Mouse (Mus musculus) kidney, postnatal 0 days (tissue): Measurements from ENCODE around the gene Hnrnpul1. TPM values are rescaled to one million over a fixed set of nuclear protein-coding genes. Genes with fewer than 3 reads are reported as not detected.
"Not testable (repeated sequence)": the region's sequence is repeated elsewhere in the genome, so short reads cannot be mapped to it uniquely, and the experiment has no call there.

Experiments used
- ATAC-seq: fragments of 200-750 bp; cut with Nextera tagmentation; replicated peaks from 2 replicates; pipeline ENCODE4 v1.8.0; 2017; ENCODE audit warnings: low read depth, moderate number of reproducible peaks, moderate TSS enrichment, moderate library complexity; ENCODE audit not compliant: low FRiP score
- DNase-seq: peaks from one replicate; pipeline ENCODE4 v3.0.0-alpha.2; 2016; ENCODE audit warnings: low spot score
- H3K27ac ChIP-seq: fragments of 300-500 bp; sonication (generic); 2 replicates; pipeline ENCODE4 v1.5.1; 2014; ENCODE audit warnings: mild to moderate bottlenecking
- H3K27me3 ChIP-seq: fragments of 300-500 bp; sonication (generic); 2 replicates; pipeline ENCODE4 v1.6.1; 2014; ENCODE audit warnings: low read length, mixed read lengths; ENCODE audit not compliant: insufficient read depth
- H3K36me3 ChIP-seq: fragments of 300-500 bp; sonication (generic); 2 replicates; pipeline ENCODE4 v1.6.1; 2014; ENCODE audit warnings: low read length, mixed read lengths; ENCODE audit not compliant: insufficient read depth
- H3K4me1 ChIP-seq: fragments of 300-500 bp; sonication (generic); replicated peaks from 2 replicates; pipeline ENCODE4 v1.6.1; 2014; ENCODE audit warnings: antibody characterized with exemption, low read length, mixed read lengths; ENCODE audit not compliant: insufficient read depth
- H3K4me2 ChIP-seq: fragments of 300-500 bp; sonication (generic); 2 replicates; pipeline ENCODE4 v1.6.1; 2014; ENCODE audit warnings: mild to moderate bottlenecking, low read length, moderate library complexity, mixed read lengths
- H3K4me3 ChIP-seq: fragments of 300-500 bp; sonication (generic); replicated peaks from 2 replicates; pipeline ENCODE4 v1.5.1; 2014; ENCODE audit warnings: low read depth, low read length
- H3K9ac ChIP-seq: fragments of 300-500 bp; sonication (generic); 2 replicates; pipeline ENCODE4 v1.6.1; 2014; ENCODE audit warnings: low read depth, low read length
- H3K9me3 ChIP-seq: fragments of 300-500 bp; sonication (generic); replicated peaks from 2 replicates; pipeline ENCODE4 v1.6.1; 2016; ENCODE audit warnings: low read length, inconsistent platforms, mixed read lengths
- CTCF ChIP-seq: IDR thresholded peaks from 2 replicates; pipeline ENCODE4 v1.5.1; 2016; ENCODE audit warnings: antibody characterized with exemption, low read depth, mild to moderate bottlenecking, moderate library complexity
- WGBS: fragments of 180-500 bp; shearing (Covaris S2); extraction: QIAGEN DNeasy Blood & Tissue Kit; methylation state at CpG from one replicate; pipeline ENCODE4 v1.1.7; 2014; 5-methylcytosine and 5-hydroxymethylcytosine counted together
- polyA plus RNA-seq: library from polyadenylated mRNA; unstranded; fragments of >200 nt; fragmentation: Nextera tagmentation; extraction: Ambion mirVana; gene quantifications from 2 replicates; pipeline ENCODE4 v1.2.1, GENCODE M21; 2015

Gene Hnrnpul1
- polyA plus RNA-seq, 1 experiment from 2014 or later: 56.0 TPM

DNA sequence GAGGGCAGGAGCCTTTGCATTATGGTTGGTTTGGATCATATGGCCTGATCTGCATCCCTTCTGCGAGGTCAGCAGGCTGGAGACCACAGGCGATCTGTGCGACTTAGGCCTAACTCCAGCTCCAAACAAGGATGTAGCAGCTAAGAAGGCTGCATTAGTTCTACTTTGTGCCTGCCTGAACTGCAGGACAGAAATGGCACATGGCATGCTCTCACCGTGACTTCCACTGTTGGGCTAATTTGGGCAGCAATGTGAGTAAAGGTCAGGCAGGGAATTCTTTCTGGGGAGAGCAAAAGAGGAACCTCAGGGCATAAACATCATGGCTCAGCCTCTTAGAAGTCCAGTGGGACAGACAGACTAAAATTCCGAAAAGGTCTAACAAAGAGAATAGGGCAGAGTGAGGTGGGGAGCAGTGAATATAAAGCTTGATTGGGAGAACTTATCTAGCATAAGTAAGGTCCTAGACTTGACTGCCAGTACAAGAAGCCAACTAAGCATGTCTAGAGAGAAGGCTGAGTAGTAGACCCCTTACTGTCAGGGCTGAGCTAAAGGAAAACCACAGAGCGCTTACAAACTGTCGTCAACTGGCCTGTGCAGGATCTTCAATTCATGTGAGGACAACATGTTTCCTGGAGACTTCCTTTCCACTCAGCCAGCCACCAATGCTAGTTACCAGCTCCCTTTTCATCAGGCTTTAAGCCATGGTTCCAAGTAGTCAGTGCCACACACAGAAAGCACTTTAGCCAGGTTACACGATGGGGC lies 23.1 kb downstream of the Hnrnpul1 start:
- Histone ChIP-seq H3K4me1 (no peaks in the 10 kb centered on the region), H3K27me3 (no peaks in the 10 kb centered on the region), H3K36me3 (peaks cover 92% of the 10 kb centered on the region), H3K27ac (no peak overlapping the region), H3K9me3 (no peaks in the 10 kb centered on the region), H3K4me3 (no peak overlapping the region), H3K9ac (no peak overlapping the region), H3K4me2 (no peak overlapping the region)
- TF ChIP-seq CTCF: no peak
- ATAC-seq (no peak), DNase-seq (no peak)
- WGBS: 89% methylated on average over 8 of the region's 8 CpGs

DNA sequence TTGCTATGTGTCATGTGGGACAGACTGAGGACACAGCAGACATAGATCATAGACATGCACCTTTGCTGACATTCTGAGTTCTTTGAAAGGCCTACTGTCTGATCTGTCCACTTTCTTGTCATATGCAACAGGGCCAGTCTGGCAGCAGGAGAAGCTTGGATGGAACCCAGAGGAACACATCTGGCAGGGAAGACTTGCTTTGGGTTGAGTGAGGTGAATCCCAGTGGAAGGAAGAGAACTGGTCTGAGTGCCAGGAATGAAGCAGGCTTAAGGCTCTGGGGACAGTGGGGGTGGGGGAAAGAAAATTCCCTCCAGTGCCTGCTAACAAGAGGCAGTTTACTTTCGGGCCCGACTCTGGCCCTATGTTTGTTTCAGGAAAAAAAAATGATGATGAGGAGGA lies 24.7 kb downstream of the Hnrnpul1 start:
- Histone ChIP-seq H3K9me3 (no peaks in the 10 kb centered on the region), H3K27ac (no peak overlapping the region), H3K9ac (no peak overlapping the region), H3K36me3 (peaks cover 92% of the 10 kb centered on the region), H3K4me3 (no peak overlapping the region), H3K4me1 (no peaks in the 10 kb centered on the region), H3K4me2 (no peak overlapping the region), H3K27me3 (no peaks in the 10 kb centered on the region)
- DNase-seq: no peak
- no peak for TF ChIP-seq CTCF
- 83% methylated on average over 2 of the region's 2 CpGs for WGBS
- no peak for ATAC-seq

GRCm38 (mm10) chr7:25729396-25729795 lies 25.2 kb downstream of the Hnrnpul1 start:
- no peak for TF ChIP-seq CTCF
- no peak overlapping the region for H3K27ac ChIP-seq
- ATAC-seq: no peak
- DNase-seq: no peak
- H3K4me1 ChIP-seq: no peaks in the 10 kb centered on the region
- 43% methylated on average over 2 of the region's 2 CpGs for WGBS
- H3K9me3 ChIP-seq: no peaks in the 10 kb centered on the region
- H3K4me3 ChIP-seq: no peak overlapping the region
- peaks cover 92% of the 10 kb centered on the region for H3K36me3 ChIP-seq
- no peak overlapping the region for H3K9ac ChIP-seq
- H3K27me3 ChIP-seq: no peaks in the 10 kb centered on the region
- no peak overlapping the region for H3K4me2 ChIP-seq

DNA sequence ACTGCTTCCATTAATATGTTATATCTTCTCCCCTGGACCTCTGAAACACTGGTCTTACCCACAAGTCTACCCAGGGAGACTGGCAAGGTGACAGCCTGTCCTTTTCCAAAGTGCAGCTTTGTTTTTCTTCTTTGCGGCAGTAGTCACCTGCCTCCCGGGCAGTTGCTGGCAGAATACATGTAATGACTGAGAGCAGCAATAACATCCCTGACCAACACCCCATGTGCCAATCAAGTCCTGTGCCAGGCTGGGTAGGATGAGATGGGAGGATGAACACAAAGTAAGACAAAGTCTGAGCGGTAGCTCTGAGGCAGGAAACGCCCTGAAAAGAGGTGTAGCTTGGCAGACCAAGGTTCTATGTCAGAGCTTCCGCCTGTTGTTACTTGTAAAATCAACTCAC lies 26.8 kb downstream of the Hnrnpul1 start:
- Histone ChIP-seq H3K4me3 (no peak overlapping the region), H3K4me1 (no peaks in the 10 kb centered on the region), H3K27ac (no peak overlapping the region), H3K9me3 (no peaks in the 10 kb centered on the region), H3K27me3 (no peaks in the 10 kb centered on the region), H3K36me3 (peaks cover 94% of the 10 kb centered on the region), H3K9ac (no peak overlapping the region), H3K4me2 (no peak overlapping the region)
- ATAC-seq (no peak), DNase-seq (no peak)
- 86% methylated on average over 5 of the region's 5 CpGs for WGBS
- no peak for TF ChIP-seq CTCF

GRCm38 (mm10) chr7:25725886-25726285 lies 28.7 kb downstream of the Hnrnpul1 start:
- DNase-seq: no peak
- TF ChIP-seq CTCF: no peak

GRCm38 (mm10) chr7:25721776-25722175 lies 32.8 kb downstream of the Hnrnpul1 start:
- H3K9me3 ChIP-seq, H3K4me2 ChIP-seq, H3K4me1 ChIP-seq, H3K4me3 ChIP-seq, DNase-seq, H3K27ac ChIP-seq, H3K27me3 ChIP-seq, ATAC-seq, H3K9ac ChIP-seq: not testable (repeated sequence)
- H3K36me3 ChIP-seq: peaks cover 59% of the 10 kb centered on the region

More at GRCm38 (mm10) chr7:25725886-25726285, 28.7 kb downstream of the Hnrnpul1 start:
- Histone ChIP-seq H3K27me3 (no peaks in the 10 kb centered on the region), H3K27ac (no peak overlapping the region), H3K4me2 (no peak overlapping the region), H3K4me1 (no peaks in the 10 kb centered on the region), H3K9me3 (no peaks in the 10 kb centered on the region), H3K4me3 (no peak overlapping the region), H3K36me3 (peaks cover 90% of the 10 kb centered on the region), H3K9ac (no peak overlapping the region)
- WGBS: 77% methylated on average over 19 of the region's 19 CpGs
- ATAC-seq: no peak

DNA sequence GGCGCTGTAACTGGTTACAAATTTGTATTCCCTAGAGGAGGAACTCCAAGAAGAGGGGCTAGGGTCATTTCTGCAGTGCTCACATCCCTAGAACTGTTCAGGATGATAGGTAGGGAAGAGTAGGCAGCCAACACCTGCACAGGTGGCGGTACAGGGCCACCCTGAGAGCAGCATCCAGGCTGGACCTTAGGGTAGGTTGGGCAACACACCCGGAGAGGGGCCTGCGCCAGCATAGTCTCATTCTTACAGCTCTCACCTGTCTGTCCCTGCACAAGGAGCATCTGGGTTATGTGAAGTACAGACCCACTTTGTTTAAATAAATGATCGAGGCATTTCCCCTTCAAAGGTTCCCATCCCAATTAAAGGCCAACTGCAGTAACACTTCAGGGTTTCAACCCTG lies 33.8 kb downstream of the Hnrnpul1 start:
- H3K9ac ChIP-seq: no peak overlapping the region
- peaks cover 51% of the 10 kb centered on the region for H3K36me3 ChIP-seq
- no peaks in the 10 kb centered on the region for H3K27me3 ChIP-seq
- H3K9me3 ChIP-seq: no peaks in the 10 kb centered on the region
- ATAC-seq (no peak), DNase-seq (no peak)
- no peak overlapping the region for H3K4me3 ChIP-seq
- no peak overlapping the region for H3K27ac ChIP-seq
- H3K4me1 ChIP-seq: peaks cover 8% of the 10 kb centered on the region; the same call in 1 of the 2 replicates
- no peak overlapping the region for H3K4me2 ChIP-seq
- TF ChIP-seq CTCF: no peak
- 90% methylated on average over 5 of the region's 5 CpGs for WGBS
